Mouse (Mus musculus): ENCODE results near the gene Snph. TPM values are rescaled to one million over a fixed set of nuclear protein-coding genes. Genes with fewer than 3 reads are reported as not detected.
"Not testable (repeated sequence)": the region's sequence is repeated elsewhere in the genome, so short reads cannot be mapped to it uniquely, and the experiment has no call there.

Gene Snph
- polyA plus RNA-seq, 1 experiment from 2014 or later = 27.7 TPM

DNA sequence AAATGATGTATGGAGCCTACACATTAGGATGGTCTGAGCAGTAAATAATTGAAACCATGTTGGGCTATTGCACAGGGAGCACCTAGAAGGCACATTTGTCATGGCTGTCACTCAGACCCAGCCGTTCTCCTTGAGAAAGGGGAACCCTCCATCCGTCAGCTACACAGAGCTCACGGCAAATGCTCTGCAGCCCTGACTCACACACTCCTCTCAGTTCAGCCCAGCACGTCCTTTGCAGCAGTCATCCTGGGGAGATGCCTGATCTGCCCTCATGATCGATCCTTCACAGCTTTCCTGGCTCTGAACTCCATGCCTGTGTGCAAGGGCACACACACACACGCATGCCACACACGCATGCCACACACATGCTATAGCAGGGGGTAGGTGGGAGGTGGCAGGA lies 3.1 kb downstream of the Snph start:
- ATAC-seq (ENCODE audit: low FRiP score, low read depth) = no peak
- Histone ChIP-seq H3K36me3 (no peaks in the 10 kb centered on the region; the same call in 1 of the 2 replicates), H3K27me3 (no peaks in the 10 kb centered on the region), H3K4me1 (replicated peaks) (peaks cover 42% of the 10 kb centered on the region), H3K4me3 (no peak overlapping the region), H3K27ac (replicated peaks) (no peak overlapping the region), H3K9ac (no peak overlapping the region), H3K4me2 (peak overlapping the region; percentile 31), H3K9me3 (no peaks in the 10 kb centered on the region)
- WGBS = 57% methylated on average over 7 of the region's 7 CpGs

GRCm38 (mm10) chr2:151628011-151628410 lies 4.4 kb downstream of the Snph start:
- H3K4me3 ChIP-seq = no peak overlapping the region
- H3K4me2 ChIP-seq = no peak overlapping the region
- H3K9ac ChIP-seq = no peak overlapping the region
- no peak for ATAC-seq (ENCODE audit: low FRiP score, low read depth)
- no peaks in the 10 kb centered on the region for H3K9me3 ChIP-seq
- H3K4me1 ChIP-seq (replicated peaks) = peaks cover 39% of the 10 kb centered on the region
- no peak overlapping the region for H3K27ac ChIP-seq (replicated peaks)
- H3K36me3 ChIP-seq = no peaks in the 10 kb centered on the region; the same call in 1 of the 2 replicates
- WGBS = 87% methylated on average over 3 of the region's 3 CpGs
- H3K27me3 ChIP-seq = no peaks in the 10 kb centered on the region

GRCm38 (mm10) chr2:151626296-151626695 lies 6.1 kb downstream of the Snph start:
- Histone ChIP-seq H3K4me3 (no peak overlapping the region), H3K9ac (no peak overlapping the region), H3K4me2 (no peak overlapping the region), H3K27ac (replicated peaks) (no peak overlapping the region), H3K4me1 (replicated peaks) (peaks cover 30% of the 10 kb centered on the region), H3K36me3 (no peaks in the 10 kb centered on the region; the same call in 1 of the 2 replicates), H3K27me3 (no peaks in the 10 kb centered on the region), H3K9me3 (no peaks in the 10 kb centered on the region)
- no peak for ATAC-seq (ENCODE audit: low FRiP score, low read depth)
- 93% methylated on average over 7 of the region's 7 CpGs for WGBS

DNA sequence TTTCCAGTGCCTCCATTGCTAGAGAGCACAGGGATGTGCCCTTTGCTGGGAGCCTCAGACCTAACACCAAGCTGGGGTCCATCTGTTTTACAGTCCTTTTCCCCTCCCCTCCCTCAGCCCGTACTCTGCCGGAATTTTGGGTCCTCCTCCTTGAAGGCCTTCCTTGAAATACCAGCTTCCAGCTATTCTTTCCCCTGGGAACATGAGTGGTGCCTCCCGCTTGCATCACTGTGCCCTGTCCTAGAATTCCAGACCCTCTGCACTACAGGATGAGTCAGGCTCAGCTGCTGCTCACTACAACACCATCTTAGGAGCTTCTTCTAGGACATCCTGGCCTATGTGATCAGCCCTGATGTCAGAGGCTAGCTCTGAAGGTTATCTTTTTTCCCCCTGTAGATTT lies 8.6 kb downstream of the Snph start:
- no peak for ATAC-seq (ENCODE audit: low FRiP score, low read depth)
- Histone ChIP-seq H3K36me3 (no peaks in the 10 kb centered on the region; the same call in 1 of the 2 replicates), H3K27ac (replicated peaks) (no peak overlapping the region), H3K27me3 (no peaks in the 10 kb centered on the region), H3K9me3 (no peaks in the 10 kb centered on the region), H3K4me3 (no peak overlapping the region), H3K4me1 (replicated peaks) (peaks cover 5% of the 10 kb centered on the region), H3K4me2 (no peak overlapping the region), H3K9ac (no peak overlapping the region)
- WGBS = 85% methylated on average over 3 of the region's 3 CpGs

GRCm38 (mm10) chr2:151616551-151617329 lies 15.7 kb downstream of the Snph start:
- Histone ChIP-seq H3K4me2 (no peak overlapping the region), H3K4me3 (no peak overlapping the region), H3K4me1 (replicated peaks) (no peaks in the 10 kb centered on the region), H3K27me3 (no peaks in the 10 kb centered on the region), H3K27ac (replicated peaks) (no peak overlapping the region), H3K36me3 (no peaks in the 10 kb centered on the region), H3K9ac (no peak overlapping the region), H3K9me3 (no peaks in the 10 kb centered on the region)
- no peak for ATAC-seq (ENCODE audit: low FRiP score, low read depth)
- WGBS = 76% methylated on average over 6 of the region's 6 CpGs

- H3K4me3 ChIP-seq; ATAC-seq (ENCODE audit: low FRiP score, low read depth); H3K27ac ChIP-seq (replicated peaks); H3K4me2 ChIP-seq; H3K4me1 ChIP-seq (replicated peaks); H3K36me3 ChIP-seq; H3K9me3 ChIP-seq; H3K9ac ChIP-seq; H3K27me3 ChIP-seq: not testable (repeated sequence)
- WGBS = 87% methylated on average over 8 of the region's 8 CpGs
Observed at GRCm38 (mm10) chr2:151615779-151616178, 16.6 kb downstream of the Snph start.

GRCm38 (mm10) chr2:151609974-151610373 lies 22.4 kb downstream of the Snph start:
- Histone ChIP-seq H3K27me3 (no peaks in the 10 kb centered on the region), H3K4me2 (no peak overlapping the region), H3K4me1 (replicated peaks) (peaks cover 19% of the 10 kb centered on the region), H3K9me3 (no peaks in the 10 kb centered on the region), H3K27ac (replicated peaks) (no peak overlapping the region), H3K36me3 (no peaks in the 10 kb centered on the region), H3K4me3 (no peak overlapping the region), H3K9ac (no peak overlapping the region)
- no peak; the same call in 1 of the 2 replicates for ATAC-seq (ENCODE audit: low FRiP score, low read depth)
- WGBS = 19% methylated on average over 3 of the region's 3 CpGs

DNA sequence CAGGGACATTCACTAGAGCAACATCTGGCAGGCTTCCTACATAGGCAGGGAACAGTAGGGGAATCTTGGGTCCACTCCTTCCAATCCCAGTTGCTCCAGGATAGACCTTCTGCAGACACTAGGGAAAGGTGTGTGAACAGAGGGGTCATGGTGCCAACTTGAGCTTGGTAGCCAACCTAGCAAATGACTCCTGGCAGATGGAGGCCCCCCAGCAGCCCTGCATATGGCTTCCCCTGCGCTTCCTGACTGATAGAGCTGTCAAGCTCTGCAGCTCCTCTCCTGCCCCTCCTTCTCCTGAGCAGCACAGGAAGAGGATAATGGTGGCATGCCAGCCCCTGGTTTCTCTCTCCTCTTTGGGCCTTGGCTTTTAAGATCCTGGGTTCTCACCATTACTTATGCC lies 24.0 kb downstream of the Snph start:
- Histone ChIP-seq H3K4me3 (no peak overlapping the region), H3K9me3 (no peaks in the 10 kb centered on the region), H3K4me1 (replicated peaks) (peaks cover 35% of the 10 kb centered on the region), H3K9ac (no peak overlapping the region), H3K36me3 (no peaks in the 10 kb centered on the region), H3K27me3 (no peaks in the 10 kb centered on the region), H3K4me2 (no peak overlapping the region), H3K27ac (replicated peaks) (0 out of 2 replicates have a peak overlapping the region, but pooled peaks have one; percentile 0)
- ATAC-seq (ENCODE audit: low FRiP score, low read depth) = no peak
- 56% methylated on average over 1 of the region's 1 CpGs for WGBS

- peak overlapping the region; percentile 18 for H3K4me2 ChIP-seq
- H3K9ac ChIP-seq = no peak overlapping the region
- no peaks in the 10 kb centered on the region for H3K9me3 ChIP-seq
- 40% methylated on average over 11 of the region's 11 CpGs for WGBS
- H3K27ac ChIP-seq (replicated peaks) = peak overlapping the region; percentile 74
- H3K36me3 ChIP-seq = no peaks in the 10 kb centered on the region; the same call in 1 of the 2 replicates
- no peak overlapping the region for H3K4me3 ChIP-seq
- ATAC-seq (ENCODE audit: low FRiP score, low read depth) = peak; percentile 71
- H3K27me3 ChIP-seq = no peaks in the 10 kb centered on the region
- peaks cover 54% of the 10 kb centered on the region for H3K4me1 ChIP-seq (replicated peaks)
Observed at GRCm38 (mm10) chr2:151605437-151605987, 26.9 kb downstream of the Snph start.

DNA sequence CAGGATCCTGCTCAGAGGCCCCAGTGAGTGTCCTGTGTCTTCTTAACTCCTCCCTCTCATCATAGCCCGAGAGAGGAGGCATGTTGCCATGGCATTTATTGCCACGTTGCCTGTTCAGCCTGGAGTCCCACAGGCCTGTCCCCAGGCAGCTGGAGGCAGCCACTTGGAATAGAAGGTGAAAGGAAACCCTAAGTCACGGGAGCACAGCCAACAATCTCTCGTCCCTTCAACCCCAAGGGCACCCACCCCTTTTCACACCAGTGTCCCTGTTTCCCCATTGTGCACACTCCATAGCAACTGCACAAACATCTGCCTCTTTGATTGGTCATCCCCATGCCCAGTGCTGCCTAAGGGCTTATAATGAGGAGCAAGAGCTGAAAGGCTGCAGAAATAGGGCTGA lies 28.8 kb downstream of the Snph start:
- Histone ChIP-seq H3K9ac (no peak overlapping the region), H3K27me3 (no peaks in the 10 kb centered on the region), H3K4me1 (replicated peaks) (peaks cover 50% of the 10 kb centered on the region), H3K36me3 (no peaks in the 10 kb centered on the region; the same call in 1 of the 2 replicates), H3K4me2 (no peak overlapping the region), H3K27ac (replicated peaks) (peak overlapping the region; percentile 74), H3K9me3 (no peaks in the 10 kb centered on the region), H3K4me3 (no peak overlapping the region)
- 15% methylated on average over 4 of the region's 4 CpGs for WGBS
- peak; percentile 80 for ATAC-seq (ENCODE audit: low FRiP score, low read depth)

DNA sequence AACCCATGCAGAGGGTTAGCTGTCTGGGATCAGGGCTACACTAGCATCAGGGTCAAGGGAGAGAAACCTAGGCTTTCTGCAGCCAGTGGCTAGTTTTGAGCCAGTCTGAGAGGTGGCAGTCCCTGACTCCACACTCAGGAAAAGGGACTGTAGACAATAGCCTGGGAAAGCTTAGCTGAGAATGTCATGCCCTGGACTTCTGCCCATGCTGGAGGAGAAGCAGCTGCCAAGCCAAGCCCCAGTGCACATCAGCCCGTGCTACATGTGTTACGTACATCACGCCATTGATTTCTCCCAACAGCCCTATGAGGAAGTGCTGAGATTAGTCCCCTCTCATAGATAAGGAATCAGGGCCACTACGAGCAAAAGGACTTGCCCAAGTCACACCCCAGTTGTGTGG lies 30.3 kb downstream of the Snph start:
- 55% methylated on average over 4 of the region's 4 CpGs for WGBS
- no peak for ATAC-seq (ENCODE audit: low FRiP score, low read depth)
- Histone ChIP-seq H3K9me3 (no peaks in the 10 kb centered on the region), H3K9ac (no peak overlapping the region), H3K27me3 (no peaks in the 10 kb centered on the region), H3K4me1 (replicated peaks) (peaks cover 47% of the 10 kb centered on the region), H3K36me3 (no peaks in the 10 kb centered on the region; the same call in 1 of the 2 replicates), H3K4me2 (no peak overlapping the region), H3K27ac (replicated peaks) (0 out of 2 replicates have a peak overlapping the region, but pooled peaks have one; percentile 14), H3K4me3 (no peak overlapping the region)

DNA sequence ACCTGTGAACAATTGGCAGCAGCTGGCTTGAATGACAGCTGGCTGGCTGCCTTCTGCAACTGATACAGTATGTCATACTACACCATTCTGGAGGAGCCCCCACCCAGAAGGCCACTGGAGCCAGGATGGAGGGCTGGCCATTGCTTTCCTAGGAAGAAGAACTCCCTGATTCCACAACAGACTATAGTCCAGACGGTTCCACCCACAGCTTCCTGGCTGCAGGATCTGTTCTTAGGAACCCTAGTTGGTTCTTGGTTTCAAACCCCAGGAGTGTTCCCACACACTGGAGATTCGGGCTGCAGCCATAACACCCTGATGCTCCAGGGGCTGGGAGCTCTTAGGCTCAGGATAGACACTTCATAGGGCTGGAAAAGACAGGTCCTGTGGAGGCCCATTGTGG lies 34.3 kb downstream of the Snph start:
- no peaks in the 10 kb centered on the region for H3K9me3 ChIP-seq
- ATAC-seq (ENCODE audit: low FRiP score, low read depth) = no peak
- H3K4me2 ChIP-seq = no peak overlapping the region
- no peak overlapping the region for H3K9ac ChIP-seq
- 81% methylated on average over 2 of the region's 2 CpGs for WGBS
- no peaks in the 10 kb centered on the region for H3K27me3 ChIP-seq
- H3K36me3 ChIP-seq = peaks cover 23% of the 10 kb centered on the region; the same call in 1 of the 2 replicates
- peaks cover 16% of the 10 kb centered on the region for H3K4me1 ChIP-seq (replicated peaks)
- no peak overlapping the region for H3K4me3 ChIP-seq
- no peak overlapping the region for H3K27ac ChIP-seq (replicated peaks)

Measured in hindbrain, embryonic 15.5 days (tissue).